Mouse (Mus musculus) c-Kit-negative CD71-positive TER-119-positive erythroid progenitor cells, embryonic 14.5 days (primary cell): Measurements from ENCODE around the gene Ms4a1.
"Not testable (repeated sequence)": the region's sequence is repeated elsewhere in the genome, so short reads cannot be mapped to it uniquely, and the experiment has no call there.

ENCODE experiments used
- DNase-seq: peaks from one replicate; pipeline ENCODE4 v3.0.0-alpha.2; 2013; ENCODE audit warnings: low read depth, low spot score

The Ms4a1 gene

DNA sequence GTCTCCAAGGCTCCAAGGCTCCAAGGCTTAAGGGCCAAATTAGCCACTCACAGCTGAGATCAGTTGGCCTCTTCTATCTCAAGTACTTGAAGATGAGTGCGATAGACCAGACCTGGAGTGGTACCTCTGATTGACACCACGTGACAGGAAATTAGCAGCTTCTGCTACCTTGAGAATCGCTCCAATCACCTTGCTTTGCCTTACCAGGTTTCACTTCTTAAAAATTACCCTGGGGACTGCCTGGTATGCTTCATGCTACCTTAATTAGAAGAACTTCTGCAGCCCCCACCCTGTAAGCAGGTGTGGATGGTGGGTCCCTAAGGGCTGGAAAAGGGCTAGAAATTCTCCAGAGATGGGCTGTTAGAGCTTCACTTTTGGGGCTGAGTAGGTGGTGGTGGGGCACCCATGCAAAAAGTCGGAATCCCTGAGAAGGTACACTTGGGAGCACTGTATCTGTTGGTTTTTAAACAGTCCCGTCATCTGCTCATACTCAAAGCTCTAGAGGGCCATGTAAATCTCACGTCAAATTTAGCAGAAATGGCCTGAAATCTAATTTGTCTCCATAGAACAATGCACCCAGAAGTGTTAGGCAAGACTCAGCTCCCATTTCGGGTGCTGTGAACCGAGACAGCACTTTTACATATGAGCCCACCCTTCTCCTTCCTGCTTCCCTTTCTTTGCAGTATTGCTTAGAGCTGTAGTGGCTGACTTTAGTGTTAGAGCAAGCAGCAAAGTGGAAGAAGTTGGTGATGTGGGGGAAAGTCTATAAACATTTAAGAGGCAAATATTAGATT is at the start of gene Ms4a1:
Gene Ms4a1 (minus strand): TSS at position 190 of the 794 bp plus-strand sequence.
- DNase-seq = no peak

DNA sequence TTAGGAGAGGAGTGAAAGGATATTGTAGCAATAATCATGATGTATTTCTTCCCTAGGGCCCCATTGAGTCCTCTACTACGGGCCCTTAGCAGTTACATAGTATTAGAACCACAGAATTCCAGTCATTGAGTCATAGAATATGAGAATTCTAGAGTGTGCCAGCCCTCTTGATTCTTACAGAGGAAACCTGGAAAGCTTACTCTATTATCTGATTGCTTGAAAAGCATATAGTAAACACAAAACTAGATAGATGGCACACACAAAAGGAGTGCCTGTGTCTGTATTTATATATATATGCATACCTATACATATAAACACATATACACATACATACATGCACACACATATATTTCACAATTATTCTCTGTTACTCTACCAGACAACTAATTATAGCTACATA is 48.3 kb upstream of the Ms4a1 start, which contains the start of gene Ms4a14:
Gene Ms4a14 (minus strand): TSS at position 101 of the 400 bp plus-strand sequence.
- no peak for DNase-seq

DNA sequence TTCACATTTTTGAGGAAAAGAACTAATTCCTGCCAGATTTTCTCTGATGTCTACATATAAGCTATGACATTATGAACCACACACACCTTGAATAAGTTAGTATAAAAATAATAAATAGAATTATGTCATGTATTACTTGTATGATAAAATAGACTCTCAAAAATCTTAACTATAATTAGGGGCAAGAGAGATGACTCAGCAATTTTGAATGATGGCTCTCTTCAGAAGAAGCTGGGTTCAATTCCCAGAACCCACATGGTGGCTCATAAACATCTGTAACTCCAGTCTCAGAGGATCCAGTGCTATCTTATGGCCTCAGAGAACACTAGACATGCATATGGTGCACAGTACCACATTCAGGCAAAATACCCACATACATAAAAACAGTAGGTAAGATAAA is 42.8 kb upstream of the Ms4a1 start:
- no peak for DNase-seq

DNA sequence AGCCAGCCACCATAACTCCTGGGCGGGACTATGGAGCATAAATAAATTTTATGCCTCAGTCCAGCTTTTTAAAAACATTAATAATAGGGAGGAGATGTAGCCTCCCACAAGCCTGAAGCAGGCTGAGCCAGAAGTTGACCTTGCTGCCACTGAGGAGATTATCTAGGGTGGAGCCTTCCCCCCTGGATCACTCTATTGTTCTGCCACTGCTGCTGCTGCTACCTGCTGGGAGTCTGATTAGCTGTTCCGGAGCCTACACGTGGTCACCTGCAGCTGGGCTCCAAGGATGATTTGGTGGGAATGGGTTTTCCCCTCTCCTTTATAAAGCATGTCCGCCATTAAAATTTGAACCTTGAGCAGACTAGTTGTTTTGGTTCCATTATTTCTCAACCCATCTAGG is 33.5 kb upstream of the Ms4a1 start:
- not testable (repeated sequence) for DNase-seq

DNA sequence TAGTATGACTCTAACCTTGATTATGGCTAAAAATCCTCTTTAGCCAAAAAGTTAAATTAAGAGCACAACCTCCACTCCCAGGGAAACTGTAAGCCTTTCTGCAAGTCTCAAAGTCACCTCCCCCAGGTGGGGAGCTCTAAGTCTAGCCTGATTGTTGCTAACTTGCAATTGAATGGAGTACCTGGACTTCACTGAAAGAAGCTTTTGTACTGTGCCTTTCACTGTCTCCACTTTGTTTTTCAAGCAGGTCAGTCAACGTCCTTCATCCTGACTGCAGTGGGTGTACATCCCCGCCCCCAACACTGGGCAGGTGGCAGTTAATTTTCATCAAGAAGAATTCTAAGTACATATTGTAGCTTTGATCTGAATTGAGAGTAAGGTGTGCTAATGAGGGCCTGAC is 32.9 kb upstream of the Ms4a1 start:
- DNase-seq = no peak

DNA sequence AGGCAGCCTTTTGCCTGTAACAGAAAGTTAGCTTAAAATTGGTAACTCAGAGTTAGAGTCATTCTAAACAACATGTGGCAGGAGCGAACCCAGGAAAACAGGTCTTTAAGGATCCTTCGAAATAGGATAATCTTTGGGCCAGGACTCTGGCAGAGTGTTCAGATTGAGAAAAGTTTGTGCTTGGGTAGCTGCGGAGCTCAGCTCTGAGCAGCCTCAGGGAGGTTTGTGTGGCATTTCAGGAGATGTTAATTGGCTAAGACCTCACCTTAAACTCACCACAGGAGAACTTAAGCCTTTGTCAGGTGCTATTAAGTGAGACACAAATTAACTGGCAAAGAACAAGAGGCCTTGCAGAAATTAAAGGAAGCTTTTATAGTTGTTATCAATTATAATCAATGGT is 27.6 kb upstream of the Ms4a1 start:
- not testable (repeated sequence) for DNase-seq

DNA sequence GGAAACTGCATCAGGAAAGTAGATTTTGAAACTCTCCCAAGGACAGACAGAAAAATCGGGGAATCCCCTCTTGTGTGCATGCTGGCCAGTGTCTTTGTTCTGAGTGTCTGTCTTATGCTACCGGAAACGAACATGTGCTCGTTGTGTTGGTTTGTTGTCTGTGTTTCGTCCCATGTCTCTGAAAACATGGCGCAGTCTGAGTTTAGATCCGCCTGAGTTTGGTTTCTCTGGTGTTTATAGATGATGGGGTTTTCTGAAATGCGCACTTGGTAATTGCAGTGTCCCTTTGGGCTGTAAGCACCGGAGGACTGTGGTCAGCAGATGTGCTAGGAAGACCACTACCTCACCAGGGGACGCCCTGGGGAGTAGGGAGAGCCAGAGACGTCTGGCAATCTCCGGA is 26.9 kb upstream of the Ms4a1 start:
- DNase-seq = no peak

DNA sequence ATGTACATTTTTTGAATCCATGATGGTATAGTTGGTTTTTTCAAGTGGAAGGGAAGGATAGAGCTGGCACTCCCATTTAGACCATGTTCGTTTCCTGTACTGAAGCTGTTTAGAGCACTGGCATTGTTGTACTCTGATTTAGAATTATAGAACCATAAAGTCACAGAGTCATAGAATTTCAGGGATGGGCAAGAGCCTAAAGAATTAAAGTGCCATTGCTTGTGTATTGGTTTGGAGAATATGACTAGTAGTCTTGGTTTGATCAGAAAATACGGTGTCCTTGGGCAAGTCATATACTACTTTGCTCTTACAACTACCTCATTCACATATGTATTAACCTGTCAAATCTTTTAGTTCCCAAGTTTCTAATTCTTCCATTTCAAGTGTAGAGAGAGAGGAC is 17.7 kb upstream of the Ms4a1 start, which contains the start of gene Ms4a5:
Gene Ms4a5 (minus strand): TSS at position 101 of the 400 bp plus-strand sequence.
- DNase-seq = no peak

DNA sequence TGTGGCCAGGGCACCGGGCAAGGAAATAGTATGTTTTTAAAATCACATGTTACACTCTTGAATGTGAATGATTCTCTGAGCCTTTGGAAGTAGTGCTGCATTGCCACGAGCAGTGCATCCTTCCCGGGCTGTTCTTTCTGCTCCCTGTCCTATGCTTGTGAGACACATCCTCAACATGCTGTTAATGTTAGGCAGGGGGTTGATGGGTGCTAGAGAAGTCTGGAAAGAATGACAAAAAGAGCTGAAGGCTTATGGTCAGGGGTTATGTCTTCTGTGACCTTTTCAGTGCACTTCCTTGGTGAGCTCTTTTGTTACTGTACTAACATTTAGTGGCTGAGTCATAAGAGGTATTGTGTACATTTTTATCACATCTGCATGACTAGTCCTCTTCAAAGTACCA is 14.2 kb upstream of the Ms4a1 start:
- DNase-seq = no peak

DNA sequence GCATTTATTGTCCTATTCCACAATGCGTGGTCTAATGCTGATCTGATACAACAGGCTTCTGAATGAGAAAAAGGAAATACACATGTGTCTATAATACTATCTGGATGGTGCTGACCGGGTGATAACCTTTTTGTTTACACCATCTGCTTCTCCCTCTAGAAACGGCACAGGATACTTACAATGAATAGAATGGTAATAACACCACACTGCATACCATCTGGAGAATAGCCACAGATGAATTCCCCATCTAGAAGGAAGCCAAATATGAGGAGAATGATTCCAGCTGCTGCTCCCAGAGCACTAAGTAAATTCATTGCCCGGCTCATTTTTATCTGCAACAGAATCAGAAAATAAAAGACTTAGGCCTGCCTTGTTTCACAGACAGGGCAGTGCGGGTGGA is 10.4 kb upstream of the Ms4a1 start:
- DNase-seq = no peak

DNA sequence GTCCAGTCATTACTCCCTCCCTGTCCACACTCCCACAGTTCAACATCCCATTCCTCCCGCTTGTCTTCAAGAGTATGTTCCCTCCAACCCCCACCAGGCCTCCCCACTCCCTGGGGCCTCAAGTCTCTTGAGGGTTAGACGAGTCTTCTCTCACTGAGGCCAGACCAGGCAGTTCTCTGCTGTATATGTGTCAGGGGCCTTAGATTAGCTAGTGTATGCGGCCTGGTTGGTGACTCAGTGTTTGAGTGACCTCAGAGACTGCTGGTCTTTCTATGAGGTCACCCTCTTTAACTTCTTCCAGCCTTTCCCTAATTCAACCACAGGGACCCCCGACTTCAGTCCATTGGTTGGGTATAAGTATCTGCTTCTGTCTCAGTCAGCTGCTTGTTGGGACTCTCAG is 915 bp upstream of the Ms4a1 start:
- DNase-seq = no peak

DNA sequence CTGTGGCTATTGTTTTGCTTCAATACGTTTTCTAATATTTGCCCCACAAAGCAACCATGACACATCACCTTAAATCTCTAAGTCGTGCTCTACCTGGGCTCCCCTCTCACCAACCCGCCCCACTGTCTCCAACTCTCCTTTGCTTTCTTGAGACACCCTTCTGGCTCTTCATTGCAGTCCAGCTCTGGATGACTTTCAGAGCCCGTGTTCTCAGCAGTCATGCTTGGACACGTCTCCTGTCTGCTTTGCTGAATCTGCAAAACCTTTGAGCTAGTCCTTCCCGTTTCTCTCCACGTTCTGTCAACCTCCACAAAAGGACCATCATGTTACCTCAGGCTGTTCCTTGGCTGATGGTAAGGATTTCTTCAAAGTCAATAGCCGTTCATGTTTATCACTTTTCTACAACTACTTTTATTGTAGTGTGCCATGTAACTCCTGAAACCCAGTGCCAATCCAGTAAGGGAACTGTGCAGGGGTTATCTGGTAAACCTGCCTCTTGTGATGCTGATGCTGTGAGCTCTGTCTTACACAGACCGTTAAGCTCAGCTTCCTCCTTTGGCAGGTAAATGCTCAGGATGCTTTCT is 1.3 kb downstream of the Ms4a1 start:
- no peak for DNase-seq

DNA sequence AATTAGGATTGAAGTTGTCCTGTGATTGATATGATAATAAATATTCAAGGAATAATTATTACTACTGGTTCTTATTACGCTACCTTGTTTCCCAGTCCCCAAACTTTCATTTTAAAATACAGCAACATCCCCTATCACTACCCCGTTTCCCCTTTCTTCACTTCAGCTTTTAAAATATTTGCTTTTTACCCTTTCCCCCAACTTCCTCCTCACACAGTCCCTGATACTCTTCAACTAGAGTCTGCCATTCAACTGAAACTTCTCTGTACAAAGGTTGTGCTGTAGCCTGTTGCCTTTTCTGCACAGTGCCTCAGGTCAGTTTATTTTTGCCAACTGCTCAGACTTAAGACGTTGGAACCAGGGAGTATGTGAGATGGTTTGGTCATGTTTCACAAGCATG is 2.5 kb downstream of the Ms4a1 start:
- DNase-seq = no peak

DNA sequence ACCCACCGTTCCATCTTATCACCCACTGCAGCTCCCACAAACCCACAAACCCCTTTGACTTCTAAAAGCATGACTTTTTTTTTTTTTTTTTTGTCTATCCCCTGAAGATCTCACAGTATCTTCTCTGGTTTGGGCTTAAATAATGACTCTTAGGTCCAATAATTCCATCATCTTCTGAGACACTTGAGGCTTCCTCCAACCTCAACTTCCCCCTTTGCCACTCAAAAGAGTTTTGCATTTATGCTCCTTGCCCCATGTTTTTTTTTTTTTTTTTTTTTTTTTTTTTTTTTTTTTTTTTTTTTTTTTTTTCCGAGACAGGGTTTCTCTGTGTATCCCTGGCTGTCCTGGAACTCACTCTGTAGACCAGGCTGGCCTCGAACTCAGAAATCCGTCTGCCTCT is 3.1 kb downstream of the Ms4a1 start:
- not testable (repeated sequence) for DNase-seq

DNA sequence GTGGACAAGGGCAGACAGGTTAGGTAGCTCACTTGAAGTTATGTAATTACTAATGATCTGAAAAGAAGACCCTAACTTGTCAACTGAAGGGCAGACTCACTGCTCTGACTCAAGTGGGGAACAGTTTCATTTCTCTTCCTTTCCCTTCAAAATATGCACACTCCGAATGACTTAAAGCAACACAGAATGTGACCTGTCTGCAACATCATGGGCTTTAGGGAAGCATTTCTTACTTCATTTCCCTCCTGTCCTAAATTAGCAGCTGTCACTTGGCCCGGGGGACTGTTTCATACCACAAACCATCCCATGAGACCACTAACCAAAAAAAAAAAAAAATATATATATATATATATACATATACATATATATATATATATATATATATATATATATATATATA is 4.5 kb downstream of the Ms4a1 start:
- no peak for DNase-seq

DNA sequence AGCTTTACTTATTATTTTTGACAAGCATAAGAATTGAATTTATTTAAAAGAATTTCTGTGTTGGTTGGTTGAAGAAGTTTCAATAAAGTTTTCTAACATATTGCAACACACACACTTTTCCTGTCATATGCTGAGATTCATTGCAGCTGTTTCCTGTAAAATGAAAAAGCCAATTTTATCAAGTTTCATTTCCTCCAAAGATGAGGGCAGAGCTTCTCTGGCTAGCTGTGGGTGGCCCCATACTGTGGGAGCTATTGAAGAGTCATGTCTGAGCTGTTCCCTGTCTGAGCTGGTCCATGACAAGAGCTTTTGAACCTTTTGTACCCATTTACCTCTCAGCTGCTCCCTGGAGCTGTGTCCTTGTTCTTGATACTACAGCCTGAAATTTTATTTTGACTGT is 21.8 kb downstream of the Ms4a1 start:
- DNase-seq = no peak

DNA sequence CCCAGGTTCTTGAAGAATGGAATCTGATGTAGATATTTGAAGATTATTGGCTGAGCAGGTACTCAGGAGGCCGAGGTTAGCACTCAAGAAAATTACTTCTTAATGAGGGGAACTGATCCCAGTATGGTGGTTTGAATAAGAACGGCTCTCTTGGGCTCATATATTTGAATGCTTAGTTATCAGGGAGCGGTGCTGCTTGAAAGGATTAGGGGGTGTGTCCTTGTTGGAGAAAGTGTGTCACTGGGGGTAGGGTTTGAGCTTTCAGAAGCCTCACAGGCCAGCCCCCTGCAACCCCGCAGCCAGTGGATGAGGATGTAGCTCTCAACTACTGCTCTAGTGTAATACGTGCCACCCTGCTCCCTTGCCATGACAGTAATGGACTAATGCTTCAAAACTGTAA is 23.5 kb downstream of the Ms4a1 start:
- DNase-seq = no peak

DNA sequence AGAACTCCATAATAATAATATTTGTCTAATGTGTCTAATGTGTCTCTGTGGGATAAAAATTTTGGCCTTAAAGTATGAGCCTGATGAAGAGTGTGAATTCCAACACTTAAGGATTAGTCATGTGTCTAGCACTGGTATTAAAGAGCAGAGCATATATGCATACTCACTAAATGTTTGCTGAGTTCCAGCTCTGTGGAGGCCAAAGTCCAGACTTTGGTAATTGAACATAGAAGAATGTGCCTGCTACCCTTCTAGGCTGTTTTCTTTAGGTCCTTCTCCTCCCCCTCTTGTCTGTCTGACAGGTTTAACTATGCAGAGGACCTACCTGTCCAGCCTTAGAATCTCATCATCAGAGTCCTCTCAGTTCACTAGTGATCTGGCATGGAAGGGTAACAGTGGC is 30.2 kb downstream of the Ms4a1 start:
- no peak for DNase-seq

DNA sequence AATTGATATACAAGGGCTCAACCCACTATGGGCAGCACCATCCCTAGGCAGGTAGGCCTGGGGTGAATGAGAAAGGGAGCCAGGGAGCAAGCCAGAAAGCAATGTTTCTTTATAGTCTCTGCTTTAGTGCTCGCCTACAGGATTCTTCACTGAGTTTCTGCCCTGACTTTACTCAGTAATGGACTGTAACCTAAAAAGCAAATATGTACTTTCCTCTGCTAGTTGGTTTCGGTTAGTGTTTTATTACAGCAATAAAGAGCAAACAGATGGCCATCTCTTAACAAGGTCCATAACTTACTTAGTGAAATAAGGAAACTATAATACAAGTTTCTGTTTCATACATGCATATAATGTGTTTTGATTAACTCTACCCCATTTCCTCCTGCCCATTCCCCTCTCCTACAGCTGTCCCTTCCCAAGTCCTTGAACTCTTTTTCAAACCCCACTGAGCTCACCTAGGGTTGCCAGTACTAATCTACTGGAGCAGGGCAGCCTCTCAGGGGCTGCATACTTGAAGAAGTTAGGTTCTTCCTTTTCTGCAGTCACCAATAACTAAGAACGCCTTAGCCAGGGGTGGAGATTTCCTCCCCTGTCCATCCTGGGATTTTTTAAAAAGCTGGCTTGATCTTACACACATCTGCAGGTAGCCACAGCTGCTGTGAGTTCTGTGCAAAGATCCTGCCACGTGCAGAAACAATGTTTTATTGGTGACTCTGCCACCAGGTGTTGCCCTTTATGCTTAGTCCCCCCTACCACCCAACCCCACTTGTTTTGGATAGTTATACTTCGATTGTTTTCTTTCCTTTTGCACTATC is 30.9 kb downstream of the Ms4a1 start:
- DNase-seq = no peak

DNA sequence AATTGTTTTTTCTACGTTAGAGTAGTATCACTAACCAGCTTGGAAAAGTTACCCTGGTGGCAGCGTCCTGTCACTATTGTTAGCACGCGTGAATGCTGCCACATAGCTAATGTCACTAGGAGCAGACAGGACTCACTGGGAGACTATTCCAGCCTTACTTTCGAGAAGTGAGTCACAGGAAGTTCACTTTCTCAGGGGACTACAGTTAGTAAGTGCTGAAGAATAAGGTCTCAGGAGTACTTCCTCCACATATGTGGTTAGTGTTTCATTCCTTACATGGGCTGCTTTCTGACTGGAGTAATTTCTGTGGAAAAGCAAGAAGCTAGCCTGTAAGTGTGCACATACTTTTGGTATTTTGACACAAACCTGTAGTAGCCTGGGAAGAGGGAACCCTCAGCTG is 31.8 kb downstream of the Ms4a1 start:
- no peak for DNase-seq

DNA sequence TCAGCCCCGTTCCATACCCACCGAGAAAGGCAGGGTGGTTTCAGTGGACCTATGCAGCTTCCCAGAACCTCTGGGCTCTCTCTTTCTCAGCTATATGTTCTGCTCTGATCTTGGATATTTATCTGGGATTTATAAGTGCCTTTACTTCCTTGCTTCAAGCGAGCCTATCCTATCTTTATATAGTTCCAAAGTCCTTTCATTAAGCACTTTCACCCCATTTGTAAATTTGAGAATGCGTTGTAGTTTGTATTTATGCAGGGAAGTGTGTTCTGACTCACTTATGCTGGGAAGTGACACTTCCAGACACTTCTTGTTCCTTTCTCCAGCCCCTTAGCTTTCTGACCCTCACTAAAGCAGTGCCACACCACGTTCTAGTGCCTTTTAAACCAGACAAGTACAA is 33.7 kb downstream of the Ms4a1 start, which contains the start of gene Ms4a12:
Gene Ms4a12 (minus strand): TSS at position 101 of the 400 bp plus-strand sequence.
- DNase-seq = no peak
